Mouse (Mus musculus): ENCODE measurements at regions not wholly inside any gene's neighbourhood (a gene's known extent, or its start where the extent isn't known, plus 50 kb on each side); places are given as distances from the start of the nearest gene placed in this dataset.
A peak's percentile ranks its signal among the peaks of the same experiment; 100 is the strongest.

DNA sequence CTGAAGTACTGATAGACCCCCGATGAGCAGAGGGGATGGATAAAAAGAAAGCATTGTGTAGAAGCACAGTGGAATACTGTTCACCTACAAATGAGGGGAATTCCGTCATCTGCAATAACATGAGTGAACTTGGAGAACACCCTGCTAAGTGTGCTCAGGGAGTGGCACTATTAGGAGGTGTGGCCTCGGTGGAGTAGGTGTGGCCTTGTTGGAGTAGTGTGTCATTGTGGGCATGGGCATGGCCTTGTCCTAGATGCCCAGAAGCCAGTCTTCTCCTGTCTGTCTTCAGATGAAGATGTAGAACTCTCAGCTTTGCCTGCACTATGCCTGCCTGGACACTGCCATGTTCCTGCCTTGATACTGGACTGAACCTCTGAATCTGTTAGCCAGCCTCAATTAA, 86.2 kb upstream of the Kl start:
- no peak for DNase-seq

DNA sequence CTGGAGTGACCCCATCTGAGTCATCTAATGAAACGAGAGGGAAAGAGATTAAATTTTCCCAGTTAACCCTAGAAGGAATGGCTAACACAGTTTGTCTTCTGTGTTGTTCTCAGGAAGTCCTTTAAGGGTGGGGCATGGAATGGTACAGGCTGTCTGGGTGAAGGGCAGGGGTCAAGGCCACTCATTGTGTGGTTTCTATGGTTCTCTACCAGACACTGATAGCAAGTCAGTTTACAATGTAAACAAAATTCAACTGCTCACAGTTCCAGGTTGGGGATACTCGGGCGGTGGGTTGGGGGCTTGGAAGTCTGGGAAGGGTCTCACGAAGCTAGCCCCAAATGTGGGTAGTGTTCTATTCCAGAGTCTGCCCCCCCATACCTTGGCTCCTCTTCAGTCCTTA, 82.5 kb upstream of the Kl start:
- DNase-seq = no peak

DNA sequence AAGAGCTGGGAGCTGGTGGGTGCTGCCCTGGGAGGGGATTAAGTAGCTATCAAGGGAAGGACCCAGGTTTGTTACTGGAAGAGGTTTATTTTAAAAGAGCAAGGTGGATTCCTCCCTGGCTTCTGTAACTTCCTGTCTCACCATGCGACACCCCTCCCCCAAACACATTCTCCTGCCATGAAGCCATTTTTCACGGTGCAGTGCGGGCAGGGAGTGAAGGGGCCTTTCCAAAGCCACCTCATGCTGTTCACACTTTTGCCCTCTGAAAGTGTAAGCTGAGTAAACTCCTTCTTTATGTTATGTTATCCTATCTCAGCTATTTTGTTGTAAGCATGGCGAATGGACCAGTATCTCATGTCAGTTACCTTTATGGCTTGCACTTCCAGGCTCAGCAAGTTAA, 73.6 kb upstream of the Kl start:
- no peak for DNase-seq

DNA sequence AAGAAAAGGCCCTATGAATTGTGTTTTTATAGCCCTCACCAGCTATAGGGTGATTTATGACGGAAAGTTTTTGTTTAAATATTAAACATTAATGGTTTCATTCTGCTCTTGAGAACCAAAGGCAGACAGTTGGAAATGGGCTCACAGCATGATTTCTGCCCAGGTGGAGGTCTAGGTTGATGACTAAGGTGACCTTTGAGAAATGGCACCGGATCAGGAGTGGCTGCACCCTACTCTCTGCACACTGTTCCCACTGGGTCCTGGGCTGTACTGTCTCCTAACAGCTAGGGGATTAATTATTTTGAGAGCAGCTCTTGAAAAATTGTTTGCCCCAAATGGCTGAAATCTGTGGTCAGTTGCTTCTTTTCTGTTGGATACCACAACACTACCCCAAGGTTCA, 68.7 kb upstream of the Kl start:
- DNase-seq = no peak

DNA sequence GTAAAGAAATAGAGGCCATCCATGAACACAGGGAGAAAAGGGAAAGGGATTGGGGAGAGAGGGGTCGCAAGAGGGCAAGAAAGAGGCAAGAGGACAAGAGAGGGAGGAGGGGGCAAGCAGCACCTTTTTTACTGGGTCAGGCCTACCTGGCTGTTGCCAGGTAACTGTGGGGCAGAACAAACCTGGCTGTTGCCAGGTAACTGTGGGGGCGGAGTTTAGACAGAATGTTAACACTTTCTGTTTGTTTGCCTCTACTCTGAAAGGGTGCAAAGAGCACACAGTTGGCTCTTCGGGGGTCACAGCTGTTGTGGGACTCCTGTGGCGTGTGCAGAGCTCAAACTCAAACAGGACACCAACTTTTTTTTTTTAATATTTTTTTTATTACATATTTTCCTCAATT, 62.3 kb upstream of the Kl start:
- DNase-seq = no peak

DNA sequence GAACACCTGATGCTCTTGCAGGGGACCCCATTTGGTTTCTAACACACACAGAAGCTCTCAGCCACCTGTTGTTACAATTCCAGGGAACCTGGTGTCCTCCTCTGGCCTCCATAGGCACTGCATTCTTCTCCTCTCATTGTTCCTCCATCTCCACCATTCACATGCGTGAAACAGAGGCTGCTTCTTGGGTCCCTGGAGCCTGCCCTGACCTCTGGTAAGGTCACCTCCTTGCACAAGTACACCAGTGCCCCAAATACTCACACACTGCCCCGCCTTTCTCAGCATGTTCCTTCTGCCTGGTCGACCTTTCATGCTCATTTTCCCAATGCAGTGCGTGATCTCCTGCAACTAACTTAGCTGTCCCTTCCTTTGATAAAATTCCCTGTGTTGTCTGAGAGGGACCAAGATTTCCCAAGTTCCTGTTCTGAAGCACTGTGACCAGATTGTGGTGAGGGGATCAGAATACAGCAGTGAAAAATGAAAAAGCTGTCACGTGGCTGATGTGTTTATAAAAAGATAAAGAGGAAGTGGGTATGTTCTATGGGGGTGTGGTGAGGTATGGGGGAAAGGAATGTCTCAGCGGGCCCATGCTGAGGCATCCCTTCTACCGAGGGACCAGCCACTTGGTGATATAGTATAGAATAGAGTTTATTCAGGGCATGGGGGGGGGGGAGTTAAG, 61.0 kb upstream of the Kl start:
- DNase-seq = peak in 1 of 2 experiments; percentile 11

DNA sequence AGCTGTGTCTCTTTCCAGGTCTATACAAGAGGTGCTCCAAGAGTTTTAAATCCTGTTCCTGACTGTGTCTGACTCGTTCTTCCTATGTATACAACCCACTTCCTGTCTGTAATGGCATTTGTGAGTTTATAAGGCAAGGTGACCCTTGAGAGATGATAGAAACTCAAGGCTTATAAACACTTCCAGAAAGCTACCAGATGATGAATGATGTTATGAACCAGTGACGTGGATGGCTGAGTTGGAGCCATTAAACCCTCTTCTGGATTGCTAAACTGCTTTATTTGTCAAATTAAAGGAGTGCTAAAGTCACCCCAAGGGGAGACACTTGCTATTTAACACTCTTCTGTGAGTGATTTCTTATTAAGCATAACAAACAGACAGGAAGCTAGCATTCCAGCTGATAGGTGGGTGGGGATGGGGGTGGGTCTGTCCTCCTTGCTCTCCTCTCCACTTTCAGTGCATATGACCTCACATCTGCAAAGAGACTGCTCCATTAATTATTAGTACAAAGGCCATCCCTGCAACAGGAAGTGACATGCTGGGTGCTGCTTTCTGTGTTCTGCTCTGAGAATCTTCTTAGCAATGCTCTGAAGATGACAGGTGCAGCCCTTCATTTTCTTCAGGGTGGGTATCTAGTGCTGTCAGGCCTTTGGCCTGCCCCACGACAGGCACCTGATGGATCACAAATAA, 58.2 kb upstream of the Kl start:
- no peak for DNase-seq

DNA sequence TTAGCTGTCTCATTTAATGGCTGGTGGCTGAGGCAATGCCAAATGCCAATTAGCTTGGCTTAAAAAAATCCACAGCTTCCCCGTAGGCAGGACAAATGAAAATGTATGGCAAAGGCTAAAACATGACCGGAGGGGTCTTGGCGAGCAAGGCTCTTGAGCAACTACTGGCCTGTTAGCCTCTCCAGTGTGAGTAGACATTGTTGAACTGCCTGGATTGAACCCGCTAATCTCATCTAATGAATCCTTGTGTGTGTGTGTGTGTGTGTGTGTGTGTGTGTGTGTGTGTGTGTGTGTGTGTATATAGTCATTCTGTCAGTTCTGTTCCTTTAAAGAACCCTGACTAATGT, 57.7 kb upstream of the Kl start:
- no peak for DNase-seq

DNA sequence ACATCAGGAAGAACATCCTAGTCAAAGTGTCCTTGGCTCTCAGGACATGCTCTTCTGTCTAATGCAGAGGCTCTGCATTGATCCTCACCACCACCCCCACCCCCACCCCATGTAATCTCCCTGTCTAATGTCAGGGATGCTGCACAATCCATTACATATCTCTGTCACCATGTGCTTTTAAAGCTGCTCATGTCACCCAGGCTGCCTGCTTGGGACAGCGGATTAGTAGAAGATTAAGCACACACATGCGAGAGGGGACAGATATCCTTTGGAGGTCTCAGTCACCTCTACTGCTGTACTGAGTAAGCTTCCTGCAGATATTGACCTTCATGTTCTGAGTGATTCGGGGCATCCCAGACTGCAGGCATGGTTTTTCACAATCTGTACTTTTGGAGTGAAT, 50.7 kb upstream of the Kl start:
- no peak for DNase-seq
